8 mouse cellular contexts compared by ENCODE assay signal in genomic region chr9:94670704-94671103, GRCm38 (mm10). TPM values are rescaled to one million over a fixed set of nuclear protein-coding genes. Genes with fewer than 3 reads are reported as not detected.
A peak's percentile ranks its signal among the peaks of the same experiment; 100 is the strongest.
DNase-seq lines count a peak whose midpoint lies in the region; ATAC-seq and TF ChIP-seq lines count a peak whose summit lies in the region.

No protein-coding gene starts in this region.

- H3K27me3 ChIP-seq in heart, embryonic 11.5 days (ENCODE audit: control insufficient read depth, insufficient read depth, low read length) = no peaks in the 10 kb centered on the region
- H3K27me3 ChIP-seq in Patski = no peaks in the 10 kb centered on the region
- peaks cover 3% of the 10 kb centered on the region; the same call in 1 of the 2 replicates for H3K27me3 ChIP-seq in hindbrain, embryonic 13.5 days

- peak overlapping the region; percentile 54 for H3K4me3 ChIP-seq in heart, embryonic 11.5 days (ENCODE audit: low read depth, low read length)
- H3K4me3 ChIP-seq in hindbrain, embryonic 13.5 days = peak overlapping the region; percentile 51
- peak overlapping the region; percentile 74 for H3K4me3 ChIP-seq in macrophage (ENCODE audit: inconsistent target)

- no peaks in the 10 kb centered on the region for H3K36me3 ChIP-seq in heart, embryonic 11.5 days (ENCODE audit: control insufficient read depth, insufficient read depth, low read length)
- H3K36me3 ChIP-seq in hindbrain, embryonic 13.5 days = no peaks in the 10 kb centered on the region
- H3K36me3 ChIP-seq in macrophage (ENCODE audit: inconsistent target) = no peaks in the 10 kb centered on the region

- intact Hi-C loops in heart, postnatal 10 days (cut with DNase I) = no loop called here

- H3K9ac ChIP-seq in heart, embryonic 11.5 days (ENCODE audit: low read depth, low read length) = no peak overlapping the region
- peak overlapping the region; percentile 69; the same call in 1 of the 2 replicates for H3K9ac ChIP-seq in hindbrain, embryonic 13.5 days

- no peak overlapping the region for H3K27ac ChIP-seq in heart, embryonic 11.5 days (ENCODE audit: low read depth, low read length)
- H3K27ac ChIP-seq in hindbrain, embryonic 13.5 days = no peak overlapping the region
- peak overlapping the region; percentile 78 for H3K27ac ChIP-seq in macrophage

- peaks cover 58% of the 10 kb centered on the region for H3K79me2 ChIP-seq in macrophage (ENCODE audit: inconsistent target)

- TF ChIP-seq CTCF in Patski (IDR thresholded peaks at IDR 0.05) = no peak

- CTCF ChIA-PET in Patski (lab: Charles Lee) = interaction anchor here (0.9 to 1.2 kb wide), 2 partner anchors 9 to 13 kb away, joined by 3 to 4 read pairs; no protein-coding TSS in a partner anchor

- H3K4me1 ChIP-seq in heart, embryonic 11.5 days (ENCODE audit: control insufficient read depth, insufficient read depth, low read length) = 0 out of 2 replicates have a peak, but pooled peaks cover 2% of the 10 kb centered on the region
- H3K4me1 ChIP-seq in hindbrain, embryonic 13.5 days (replicated peaks) = peaks cover 17% of the 10 kb centered on the region; the same call in 1 of the 2 replicates

- DNase-seq in heart, postnatal 10 days = no peak
- DNase-seq in Patski (ENCODE audit: low read depth, low spot score) (no peak), adipocyte (ENCODE audit: low spot score) (no peak)
- no peak for DNase-seq in right cerebral cortex, adult 18-20 months
- no peak for DNase-seq in adrenal gland, postnatal 10 days

- H3K9me3 ChIP-seq in heart, embryonic 11.5 days (replicated peaks; ENCODE audit: control insufficient read depth, low read length) = no peaks in the 10 kb centered on the region
- no peaks in the 10 kb centered on the region for H3K9me3 ChIP-seq in hindbrain, embryonic 13.5 days

- no peak for ATAC-seq in heart, embryonic 11.5 days (replicated peaks; ENCODE audit: insufficient number of reproducible peaks, low FRiP score, low TSS enrichment)
- peak; percentile 67 for ATAC-seq in Patski
- ATAC-seq in hindbrain, embryonic 13.5 days (ENCODE audit: low FRiP score) = no peak

- in situ Hi-C loops in Patski (cut with MboI; ENCODE audit: low pct_unique_long_range_greater_than_20kb) = no loop called here

- POLR2A ChIA-PET in Patski (lab: Charles Lee) = interaction anchor here (0.6 kb wide), 1 partner anchor 61 kb away, joined by 3 read pairs; no protein-coding TSS in a partner anchor

- peak overlapping the region; percentile 88 for H3K4me2 ChIP-seq in heart, embryonic 11.5 days
- H3K4me2 ChIP-seq in hindbrain, embryonic 13.5 days = peak overlapping the region; percentile 77

RNA-seq across cellular contexts. Expression of gene Slc9a9, which starts 1.0 kb away (rescaled TPM):
- polyA plus RNA-seq in heart, embryonic 11.5 days (2014; fragmentation: Nextera tagmentation; extraction: Ambion mirVana) = 4.1 and 4.4 TPM in 2 replicates
- total RNA-seq in heart, postnatal 10 days (2021) = 1 to 10 TPM; 2.7 to 2.8 TPM
- polyA plus RNA-seq in Patski (2021) = 1.1 TPM
- polyA plus RNA-seq in hindbrain, embryonic 13.5 days (2015; fragmentation: Nextera tagmentation; extraction: Ambion mirVana) = 5.6 and 6.0 TPM in 2 replicates
- total RNA-seq in macrophage (2018; cell fraction: chromatin; rRNA removed) = 1,000 to 10,000 TPM in 8 of 26 experiments, 100 to 1,000 TPM in 18; 260 to 1,350 (median 482) TPM
- 100 to 1,000 TPM in 13 of 26 experiments, 10 to 100 TPM in 13; 44.5 to 321 (median 150) TPM for total RNA-seq in macrophage (2018; cell fraction: cytosol; rRNA removed)
- 1,000 to 10,000 TPM in 2 of 26 experiments, 100 to 1,000 TPM in 23, 10 to 100 TPM in 1; 86.3 to 1,212 (median 410) TPM for total RNA-seq in macrophage (2018; cell fraction: nucleus; rRNA removed)
- polyA plus RNA-seq in macrophage (2018) = 108 to 246 TPM (median 219 TPM) in 3 replicates
- 1 to 10 TPM; 3.2 to 4.3 TPM for total RNA-seq in adrenal gland, postnatal 10 days (2021)

Comparison
In these comparisons a context has a peak if more than half of its experiments do, and no peak if none do; other contexts are left out.
1. RNA of gene Slc9a9, which starts 1.0 kb away (polyA plus RNA-seq): 108 to 246 TPM in macrophage; 5.6 to 6.0 TPM in hindbrain, embryonic 13.5 days, 4.1 to 4.4 TPM in heart, embryonic 11.5 days and 1.1 TPM in Patski (single experiment); every median in the first group is over 10 times any median in the second.
2. Peak in every context shown above with its lines, with median percentiles within 50 percentile points of each other: H3K4me3 ChIP-seq.